Mouse (Mus musculus): ENCODE results near the gene Zbtb48.
"Not testable (repeated sequence)": the region's sequence is repeated elsewhere in the genome, so short reads cannot be mapped to it uniquely, and the experiment has no call there.

Gene Zbtb48

DNA sequence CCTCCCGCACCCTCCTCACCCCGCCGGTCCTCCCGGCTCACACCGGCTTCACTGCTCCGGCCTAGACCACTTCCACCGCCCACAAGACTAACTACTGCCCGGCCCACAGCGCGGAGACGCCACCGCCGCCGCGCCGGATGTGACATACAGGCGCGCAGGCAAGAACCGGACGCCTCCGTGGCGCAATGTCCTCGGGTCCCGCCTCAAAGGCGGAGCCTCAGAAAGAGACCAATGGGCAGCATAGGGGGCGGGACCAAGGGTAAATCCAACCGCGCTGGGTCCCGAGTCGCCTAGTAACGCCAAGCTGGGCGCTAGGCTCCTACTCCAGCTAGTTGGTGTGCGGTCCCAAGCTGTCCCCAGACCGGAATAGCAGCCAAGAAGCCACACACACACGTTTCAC lies at the start of gene Zbtb48:
TSS of gene Zbtb48 (minus strand) at position 148 of the 400 bp plus-strand sequence.
- DNase-seq, result peak; percentile 97

DNA sequence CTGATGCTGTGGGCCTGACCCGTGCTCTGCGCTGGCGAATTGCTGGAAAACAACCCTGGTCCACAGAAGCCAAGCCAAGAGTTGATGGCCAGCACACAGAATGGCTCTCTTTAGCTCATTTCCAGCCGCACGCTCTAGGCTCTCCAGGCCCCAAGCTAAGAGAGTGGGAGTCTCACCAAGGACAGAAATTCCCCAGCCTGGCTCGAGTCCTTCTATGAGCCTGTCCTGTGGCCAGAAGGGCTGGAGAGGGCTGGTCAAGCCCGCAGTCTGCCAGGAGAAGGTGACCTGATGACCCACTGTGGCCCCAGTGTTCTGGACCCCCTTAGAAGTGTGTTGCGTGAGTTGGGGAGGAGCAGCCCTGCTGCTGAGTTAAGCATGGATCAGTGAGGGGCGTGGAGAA lies 49.7 kb upstream of the Zbtb48 start:
- DNase-seq, result no peak

DNA sequence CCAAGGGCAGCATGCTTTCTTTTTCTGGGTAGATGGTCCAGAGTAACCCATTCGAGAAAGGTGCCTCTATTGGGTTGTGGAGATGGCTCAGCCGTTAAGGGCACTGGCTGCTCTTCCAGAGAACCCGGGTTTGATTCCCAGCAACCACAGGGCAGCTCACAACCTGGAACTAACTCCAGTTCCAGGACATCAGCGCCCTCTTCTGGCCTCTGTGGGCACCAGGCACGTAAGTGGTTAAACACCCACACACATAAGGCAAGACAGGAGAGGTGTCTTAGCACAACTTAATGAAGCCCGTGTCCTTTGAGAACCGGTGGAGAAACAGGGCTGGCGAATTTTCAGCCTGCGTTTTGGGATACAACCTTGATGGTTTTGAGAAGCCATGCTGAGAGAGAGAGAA lies 47.1 kb upstream of the Zbtb48 start:
- no peak for DNase-seq

- DNase-seq, result no peak
These were observed 46.2 kb upstream of the Zbtb48 start for GRCm38 (mm10) chr4:152073715-152074114.

- no peak for DNase-seq
These were observed 45.2 kb upstream of the Zbtb48 start for GRCm38 (mm10) chr4:152072655-152073054.

- no peak for DNase-seq
These were observed 44.7 kb upstream of the Zbtb48 start, which contains the start of gene Plekhg5 for GRCm38 (mm10) chr4:152072121-152072601. Plekhg5 (plus strand) TSS chr4:152072498.

GRCm38 (mm10) chr4:152070494-152071396 lies 43.3 kb upstream of the Zbtb48 start:
- DNase-seq, result no peak

GRCm38 (mm10) chr4:152069245-152069644 lies 41.8 kb upstream of the Zbtb48 start:
- no peak for DNase-seq

- no peak for DNase-seq
These were observed 40.8 kb upstream of the Zbtb48 start for GRCm38 (mm10) chr4:152068166-152068724.

DNA sequence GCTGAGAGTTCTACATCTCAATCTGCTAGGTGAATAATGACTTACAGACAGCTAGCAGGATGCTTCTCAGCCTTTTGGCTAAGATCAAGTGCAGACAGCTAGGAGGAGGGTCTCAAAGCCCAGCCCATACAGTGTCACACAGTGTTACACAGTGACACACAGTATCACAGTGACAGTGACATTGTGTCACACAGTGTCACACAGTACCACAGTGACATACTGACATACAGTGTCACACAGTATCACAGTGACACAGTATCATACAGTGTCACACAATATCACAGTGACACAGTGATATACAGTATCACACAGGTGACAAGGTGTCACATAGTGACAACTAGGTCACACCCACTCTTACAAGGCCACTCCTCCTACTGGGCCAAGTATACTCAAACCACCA lies 39.8 kb upstream of the Zbtb48 start:
- no peak for DNase-seq

DNA sequence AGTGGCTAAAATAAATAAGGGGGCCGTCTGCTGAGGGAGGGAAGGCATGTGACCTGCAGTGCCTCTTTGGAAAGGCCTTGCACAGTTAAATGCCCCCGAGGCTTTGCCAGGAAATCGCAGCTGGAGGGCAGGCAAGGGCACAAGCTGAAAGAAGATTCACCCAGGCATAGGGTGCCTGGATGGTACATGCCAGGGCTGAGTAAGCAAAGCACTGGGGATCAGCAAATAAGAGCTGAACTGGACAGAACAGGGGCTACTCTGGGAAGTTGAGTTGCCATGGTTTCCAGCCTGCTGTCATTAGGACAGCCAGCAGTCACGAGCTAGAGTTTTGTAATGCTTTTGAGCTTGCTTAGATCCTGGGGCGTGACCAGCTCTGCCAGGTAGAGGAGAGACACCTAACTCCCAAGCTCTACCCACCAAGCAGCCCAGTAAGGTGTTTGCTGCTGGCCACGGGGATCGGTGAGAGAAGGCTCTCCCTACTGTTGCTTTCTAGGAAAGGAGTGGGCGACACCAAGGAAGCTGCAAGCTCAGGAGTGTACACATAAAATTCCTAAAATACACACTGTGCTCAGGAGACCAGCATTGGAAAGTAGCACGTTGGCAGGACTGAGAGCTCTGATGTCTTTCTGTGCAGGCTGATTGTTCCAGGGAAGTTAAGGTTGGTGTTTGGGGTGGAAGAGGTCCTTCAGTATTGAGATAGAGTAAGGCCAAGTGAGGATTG lies 35.1 kb upstream of the Zbtb48 start:
- peak; percentile 60 for DNase-seq

DNA sequence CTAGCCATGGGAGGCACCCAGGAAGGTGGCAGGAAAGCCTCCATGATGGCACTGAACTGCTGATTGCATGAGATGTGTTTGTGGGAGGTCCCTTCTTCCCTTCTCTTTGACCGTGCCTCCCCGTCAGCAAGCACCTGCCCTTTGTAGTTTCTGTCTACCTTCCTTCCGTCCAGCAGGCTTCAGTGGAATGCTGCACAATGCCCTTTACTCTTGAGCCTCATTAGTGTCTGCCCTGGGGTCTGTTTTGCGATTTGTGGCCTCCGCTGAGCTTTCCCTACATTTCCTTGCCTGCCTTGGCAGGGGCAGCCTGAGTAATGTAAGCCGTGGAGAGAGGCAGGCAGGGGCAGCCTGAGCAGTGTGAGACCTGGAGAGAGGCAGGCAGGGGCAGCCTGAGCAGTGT lies 17.1 kb upstream of the Zbtb48 start:
- DNase-seq, result peak; percentile 33

GRCm38 (mm10) chr4:152043171-152043570 lies 15.7 kb upstream of the Zbtb48 start:
- no peak for DNase-seq

- no peak for DNase-seq
These were observed 14.6 kb upstream of the Zbtb48 start for GRCm38 (mm10) chr4:152041924-152042641.

GRCm38 (mm10) chr4:152039831-152040310 lies 12.4 kb upstream of the Zbtb48 start:
- no peak for DNase-seq

- DNase-seq, result peak; percentile 95
These were observed 11.7 kb upstream of the Zbtb48 start, which contains the start of gene Nol9 for GRCm38 (mm10) chr4:152038985-152039830. Nol9 (plus strand) TSS chr4:152039321.

- DNase-seq, result no peak
These were observed 10.9 kb upstream of the Zbtb48 start, which contains the start of gene Tas1r1 for GRCm38 (mm10) chr4:152038225-152038984. Tas1r1 (minus strand) TSS chr4:152038568.

- DNase-seq, result not testable (repeated sequence)
These were observed 9.0 kb upstream of the Zbtb48 start for GRCm38 (mm10) chr4:152036464-152036863.

DNA sequence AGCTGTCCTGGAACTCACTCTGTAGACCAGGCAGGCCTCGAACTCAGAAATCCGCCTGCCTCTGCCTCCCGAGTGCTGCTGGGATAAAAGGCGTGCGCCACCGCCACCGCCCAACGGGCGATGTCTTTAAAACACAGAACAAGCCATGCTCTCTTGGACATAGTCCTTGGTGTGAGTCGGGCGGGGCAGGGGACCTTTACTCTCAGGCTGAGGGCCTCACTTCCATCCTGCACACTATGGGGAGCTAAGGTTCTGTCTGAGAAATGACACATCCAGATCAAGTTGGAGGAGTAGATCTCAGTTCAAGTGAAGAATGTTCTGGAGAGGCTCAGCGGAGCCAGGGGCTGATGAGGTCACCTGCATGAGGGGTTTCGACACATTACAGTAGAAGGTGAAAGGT lies 5.5 kb upstream of the Zbtb48 start:
- DNase-seq, result no peak

DNA sequence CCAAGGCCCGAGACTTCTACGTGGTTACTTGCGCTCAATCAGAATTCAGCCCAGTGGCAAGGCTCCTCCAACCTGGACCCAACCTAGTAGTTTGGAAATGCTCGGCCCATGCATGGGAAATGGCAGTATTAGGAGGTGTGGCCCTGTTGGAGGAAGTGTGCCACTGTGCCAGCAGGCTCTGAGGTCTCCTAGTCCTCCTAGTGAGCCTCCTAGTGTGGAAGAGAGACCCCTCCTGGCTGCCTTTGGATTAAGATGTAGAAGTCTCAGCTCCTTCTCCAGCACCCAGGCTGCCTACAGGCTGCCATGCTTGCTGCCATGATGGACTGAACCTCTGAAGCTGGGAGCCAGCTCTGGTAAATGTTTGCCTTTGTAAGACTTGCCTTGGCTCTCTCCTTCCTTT lies 2.5 kb upstream of the Zbtb48 start:
- no peak for DNase-seq

DNA sequence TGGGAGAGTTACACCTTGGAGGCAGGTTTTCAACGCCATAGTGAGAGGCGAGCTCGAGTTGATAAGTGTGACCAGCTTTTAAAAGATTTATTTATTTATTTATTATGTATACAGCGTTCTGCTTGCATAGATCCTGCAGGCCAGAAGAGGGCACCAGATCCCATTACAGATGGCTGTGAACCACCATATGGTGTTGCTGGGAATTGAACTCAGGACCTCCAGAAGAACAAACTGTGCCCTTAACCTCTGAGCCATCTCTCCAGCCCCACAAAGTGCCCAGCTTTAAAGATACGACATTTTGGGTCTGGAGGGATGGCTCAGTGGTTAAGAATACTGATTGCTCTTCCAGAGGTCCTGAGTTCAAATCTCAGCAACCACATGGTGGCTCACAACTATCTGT lies 1.6 kb upstream of the Zbtb48 start:
- DNase-seq, result no peak

Data from kidney, adult 18-20 months (tissue).